Mouse (Mus musculus) adrenal gland, postnatal 14 days (tissue): ENCODE measurements around the gene Aloxe3. TPM values are rescaled to one million over a fixed set of nuclear protein-coding genes. Genes with fewer than 3 reads are reported as not detected.

Experiments used
- DNase-seq: peaks from one replicate; pipeline ENCODE4 v3.0.0; 2021; ENCODE audit warnings: mixed read lengths
- total RNA-seq: library from RNA; stranded (reverse); gene quantifications from 2 replicates; pipeline ENCODE4 v1.2.3, GENCODE M21; 2021

The Aloxe3 gene
- total RNA-seq, 1 experiment from 2014 or later: 1.6 TPM

DNA sequence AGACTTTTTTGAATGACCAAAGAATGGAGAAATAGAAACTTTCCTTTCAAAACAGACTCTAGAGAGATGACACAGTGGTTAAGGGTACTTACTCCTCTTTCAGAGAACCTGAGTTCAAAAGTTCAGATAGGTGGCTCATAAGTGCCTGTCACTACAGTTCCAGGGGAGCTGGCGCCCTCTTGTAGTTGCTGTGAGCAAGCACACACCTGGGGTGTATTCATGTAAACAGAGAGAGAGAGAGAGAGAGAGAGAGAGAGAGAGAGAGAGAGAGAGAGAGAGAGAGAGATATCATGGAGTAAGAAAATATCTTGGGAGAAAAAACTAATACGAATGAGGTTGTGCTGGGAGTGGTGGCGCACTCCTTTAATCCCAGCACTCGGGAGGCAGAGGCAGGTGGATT, 54.4 kb downstream of the Aloxe3 start:
- no peak for DNase-seq

GRCm38 (mm10) chr11:69185031-69185430, 59.3 kb downstream of the Aloxe3 start:
- DNase-seq: no peak

GRCm38 (mm10) chr11:69185936-69186335, 60.2 kb downstream of the Aloxe3 start:
- DNase-seq: no peak

- DNase-seq: peak; percentile 50
These were observed 67.1 kb downstream of the Aloxe3 start for GRCm38 (mm10) chr11:69192840-69193239.

DNA sequence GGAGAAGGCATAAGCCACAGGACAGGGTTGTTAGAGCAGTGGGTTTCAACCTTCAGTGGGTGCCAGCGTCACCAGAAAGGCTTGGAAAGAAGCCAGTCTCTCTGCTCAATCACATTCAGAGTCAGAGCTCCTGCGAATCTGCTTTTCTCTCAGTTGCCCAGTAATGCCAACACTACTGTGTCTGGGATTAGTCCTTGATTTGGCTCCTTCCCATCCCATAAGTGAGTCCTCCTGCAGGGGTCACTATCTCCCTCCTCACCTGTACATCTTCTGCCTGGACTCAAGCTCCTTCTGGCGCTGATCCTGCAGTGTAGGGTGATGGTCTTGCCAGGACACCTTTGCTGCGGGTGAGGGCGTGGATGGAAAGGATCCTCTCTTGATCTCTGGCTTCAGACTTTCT, 71.1 kb downstream of the Aloxe3 start:
- no peak for DNase-seq

GRCm38 (mm10) chr11:69197194-69197593, 71.5 kb downstream of the Aloxe3 start:
- DNase-seq: peak; percentile 10

- DNase-seq: no peak
These were observed 72.0 kb downstream of the Aloxe3 start, which contains the start of gene Alox8 for GRCm38 (mm10) chr11:69197743-69198142. Gene Alox8 (minus strand): TSS chr11:69197843.

Other genes with a start within 250 kb of the Aloxe3 start
- 0.15 TPM in 1 of 2 replicates, not detected in the other for gene Rnf222, start 237.3 kb upstream of the Aloxe3 start, total RNA-seq
- gene Rpl26, start 224.3 kb upstream of the Aloxe3 start, total RNA-seq: 1,094 and 1,263 TPM in 2 replicates
- gene Odf4, start 198.8 kb upstream of the Aloxe3 start, total RNA-seq: 0.30 and 0.45 TPM in 2 replicates
- gene Arhgef15, start 168.4 kb upstream of the Aloxe3 start, total RNA-seq: 28.7 and 31.9 TPM in 2 replicates
- gene Slc25a35, start 157.8 kb upstream of the Aloxe3 start, total RNA-seq: 54.6 and 55.8 TPM in 2 replicates
- 16.3 and 24.8 TPM in 2 replicates for gene Rangrf, start 150.7 kb upstream of the Aloxe3 start, total RNA-seq
- gene Pfas, start 117.4 kb upstream of the Aloxe3 start, total RNA-seq: 28.1 and 29.0 TPM in 2 replicates
- 24.2 and 27.9 TPM in 2 replicates for gene Ctc1, start 110.0 kb upstream of the Aloxe3 start, total RNA-seq
- gene Aurkb, start 80.2 kb upstream of the Aloxe3 start, total RNA-seq: 17.1 and 18.8 TPM in 2 replicates
- 19.2 and 20.6 TPM in 2 replicates for gene Borcs6, start 66.2 kb upstream of the Aloxe3 start, total RNA-seq
- gene Tmem107, start 55.1 kb upstream of the Aloxe3 start, total RNA-seq: 12.0 and 12.3 TPM in 2 replicates
- 111 and 139 TPM in 2 replicates for gene Vamp2, start 37.4 kb upstream of the Aloxe3 start, total RNA-seq
- 116 and 118 TPM in 2 replicates for gene Per1, start 30.7 kb upstream of the Aloxe3 start, total RNA-seq
- gene Hes7, start 5.5 kb upstream of the Aloxe3 start, total RNA-seq: 0.37 TPM in 1 of 2 replicates, not detected in the other
- 0.38 and 0.41 TPM in 2 replicates for gene 9130213A22Rik, start 3.3 kb upstream of the Aloxe3 start, total RNA-seq
- not detected in 2 replicates for gene Alox12b, start 31.1 kb downstream of the Aloxe3 start, total RNA-seq
- 0.19 TPM in 1 of 2 replicates, not detected in the other for gene Alox8, start 71.9 kb downstream of the Aloxe3 start, total RNA-seq
- not detected in 2 replicates for gene Gucy2e, start 111.1 kb downstream of the Aloxe3 start, total RNA-seq
- 9.0 and 10.7 TPM in 2 replicates for gene Cntrob, start 197.9 kb downstream of the Aloxe3 start, total RNA-seq
- 82.9 and 83.2 TPM in 2 replicates for gene Trappc1, start 198.1 kb downstream of the Aloxe3 start, total RNA-seq
- 6.6 and 6.9 TPM in 2 replicates for gene Kcnab3, start 200.4 kb downstream of the Aloxe3 start, total RNA-seq
- 4.1 and 5.4 TPM in 2 replicates for gene Rnf227, start 214.6 kb downstream of the Aloxe3 start, total RNA-seq
- 109 and 118 TPM in 2 replicates for gene Chd3, start 243.5 kb downstream of the Aloxe3 start, total RNA-seq